Mouse (Mus musculus) forebrain, embryonic 15.5 days (tissue): ENCODE measurements around the gene Mesd. TPM values are rescaled to one million over a fixed set of nuclear protein-coding genes. Genes with fewer than 3 reads are reported as not detected.

Experiments used
- ATAC-seq: fragments of 200-750 bp; cut with Nextera tagmentation; replicated peaks from 2 replicates; pipeline ENCODE4 v1.8.0; 2017; ENCODE audit warnings: mild to moderate bottlenecking, moderate TSS enrichment, moderate library complexity
- H3K27ac ChIP-seq: fragments of 300-500 bp; sonication (generic); replicated peaks from 2 replicates; pipeline ENCODE4 v1.5.1; 2015; ENCODE audit warnings: mild to moderate bottlenecking, inconsistent platforms
- H3K27me3 ChIP-seq: fragments of 300-500 bp; sonication (generic); 2 replicates; pipeline ENCODE4 v1.6.1; 2015; ENCODE audit warnings: inconsistent platforms
- H3K36me3 ChIP-seq: fragments of 300-500 bp; sonication (generic); 2 replicates; pipeline ENCODE4 v1.6.1; 2015; ENCODE audit warnings: mild to moderate bottlenecking, inconsistent platforms
- H3K4me1 ChIP-seq: fragments of 300-500 bp; sonication (generic); 2 replicates; pipeline ENCODE4 v1.6.1; 2015; ENCODE audit warnings: inconsistent platforms
- H3K4me2 ChIP-seq: fragments of 300-500 bp; sonication (generic); replicated peaks from 2 replicates; pipeline ENCODE4 v1.6.1; 2015; ENCODE audit warnings: mild to moderate bottlenecking, inconsistent platforms
- H3K4me3 ChIP-seq: fragments of 300-500 bp; sonication (generic); 2 replicates; pipeline ENCODE4 v1.5.1; 2015; ENCODE audit warnings: mild to moderate bottlenecking, inconsistent platforms
- H3K9ac ChIP-seq: fragments of 300-500 bp; sonication (generic); replicated peaks from 2 replicates; pipeline ENCODE4 v1.6.1; 2015; ENCODE audit warnings: mild to moderate bottlenecking, inconsistent platforms
- H3K9me3 ChIP-seq: fragments of 300-500 bp; sonication (generic); 2 replicates; pipeline ENCODE4 v1.6.1; 2016; ENCODE audit warnings: inconsistent platforms
- WGBS: fragments of 180-500 bp; shearing (Covaris S2); methylation state at CpG from one replicate; pipeline ENCODE4 v1.1.7; 2015; ENCODE audit warnings: mixed read lengths; 5-methylcytosine and 5-hydroxymethylcytosine counted together
- polyA plus RNA-seq: library from polyadenylated mRNA; unstranded; fragments of >200 nt; fragmentation: Nextera tagmentation; extraction: Ambion mirVana; gene quantifications from 2 replicates; pipeline ENCODE4 v1.2.1, GENCODE M21; 2015

The Mesd gene
- 67.4 and 73.2 TPM in 2 replicates for polyA plus RNA-seq

- Histone ChIP-seq H3K27ac (peak within 1 kb of the TSS; percentile 88), H3K4me2 (peak within 1 kb of the TSS; percentile 76), H3K9ac (peak within 1 kb of the TSS; percentile 73), H3K4me3 (peak within 1 kb of the TSS; percentile 66), H3K4me1 (peaks cover 46% of the 10 kb centered on the region), H3K27me3 (no peaks in the 10 kb centered on the region), H3K36me3 (no peaks in the 10 kb centered on the region), H3K9me3 (no peaks in the 10 kb centered on the region)
- under 1% methylated on average over 65 of the region's 69 CpGs for WGBS
- ATAC-seq = peak; percentile 82
Measured at GRCm38 (mm10) chr7:83884021-83884658, at the start of gene Mesd, which contains the start of gene Tlnrd1. Mesd (plus strand) TSS chr7:83884466. Tlnrd1 (minus strand) TSS chr7:83884305.

DNA sequence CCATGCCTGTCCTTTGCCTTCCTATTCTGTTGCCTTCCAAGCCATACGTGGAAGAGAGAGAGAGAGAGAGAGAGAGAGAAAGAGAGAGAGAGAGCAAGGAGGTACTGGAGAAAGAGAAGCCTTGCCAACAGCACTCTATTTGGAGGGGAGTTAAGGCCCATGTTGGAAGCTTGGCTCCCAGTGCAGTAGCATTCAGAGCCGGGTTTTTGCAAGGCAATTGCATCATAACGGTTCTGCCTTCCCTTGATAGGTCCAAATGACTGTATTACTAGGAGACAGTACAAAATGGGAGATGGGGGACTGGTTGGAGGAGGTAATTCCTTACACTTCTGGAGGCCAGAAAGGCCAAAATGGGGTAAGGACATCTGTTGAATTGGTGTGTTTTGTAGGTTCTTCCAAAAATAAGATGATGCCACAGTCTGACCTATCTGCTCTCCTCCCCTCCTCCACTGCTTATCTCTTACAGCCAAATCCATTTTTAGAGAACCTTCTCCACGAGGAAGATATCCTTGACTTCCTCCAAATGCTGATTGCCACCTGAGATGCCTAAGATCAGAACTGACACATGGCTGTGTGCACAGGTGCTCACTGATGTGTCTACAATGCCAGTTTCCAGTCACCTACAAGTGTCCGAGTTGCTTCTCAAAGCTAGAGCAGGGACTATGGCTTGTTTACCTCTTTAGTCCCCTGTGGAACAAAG lies 45.6 kb upstream of the Mesd start:
- no peaks in the 10 kb centered on the region for H3K36me3 ChIP-seq
- no peak overlapping the region for H3K4me2 ChIP-seq
- no peaks in the 10 kb centered on the region for H3K27me3 ChIP-seq
- no peaks in the 10 kb centered on the region for H3K9me3 ChIP-seq
- no peak overlapping the region for H3K4me3 ChIP-seq
- no peak overlapping the region for H3K9ac ChIP-seq
- 78% methylated on average over 5 of the region's 5 CpGs for WGBS
- H3K27ac ChIP-seq = 0 out of 2 replicates have a peak overlapping the region, but pooled peaks have one; percentile 4
- ATAC-seq = no peak
- H3K4me1 ChIP-seq = no peaks in the 10 kb centered on the region

GRCm38 (mm10) chr7:83840076-83840475 lies 44.2 kb upstream of the Mesd start:
- Histone ChIP-seq H3K4me1 (no peaks in the 10 kb centered on the region), H3K36me3 (no peaks in the 10 kb centered on the region), H3K27ac (no peak overlapping the region), H3K27me3 (no peaks in the 10 kb centered on the region), H3K9ac (no peak overlapping the region), H3K4me3 (no peak overlapping the region), H3K9me3 (no peaks in the 10 kb centered on the region), H3K4me2 (no peak overlapping the region)
- 80% methylated on average over 2 of the region's 2 CpGs for WGBS
- no peak for ATAC-seq

- Histone ChIP-seq H3K9ac (no peak overlapping the region), H3K4me1 (no peaks in the 10 kb centered on the region), H3K4me3 (no peak overlapping the region), H3K27ac (no peak overlapping the region), H3K9me3 (no peaks in the 10 kb centered on the region), H3K27me3 (no peaks in the 10 kb centered on the region), H3K4me2 (no peak overlapping the region), H3K36me3 (no peaks in the 10 kb centered on the region)
- 52% methylated on average over 6 of the region's 6 CpGs for WGBS
- no peak for ATAC-seq
Measured at GRCm38 (mm10) chr7:83842486-83843259, 41.6 kb upstream of the Mesd start.

DNA sequence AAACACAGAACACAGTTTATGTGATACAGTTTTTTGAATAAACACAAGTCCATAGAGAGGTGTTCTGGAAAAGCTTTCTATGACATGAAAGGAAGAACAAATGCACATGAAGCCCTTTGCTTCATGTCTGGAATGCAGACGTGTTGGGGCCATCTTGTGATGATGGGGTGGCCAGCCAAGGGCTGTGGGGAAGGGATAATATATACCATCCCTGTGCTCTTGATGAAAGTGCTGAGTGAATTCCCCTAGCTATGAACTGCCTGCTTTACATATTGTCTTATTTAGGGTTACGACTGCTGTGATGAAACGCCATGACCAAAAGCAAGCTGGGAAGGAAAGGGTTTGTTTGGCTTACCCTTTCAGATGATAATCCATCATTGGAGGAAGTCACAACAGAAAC lies 39.5 kb upstream of the Mesd start:
- WGBS = 88% methylated on average over 3 of the region's 3 CpGs
- Histone ChIP-seq H3K27me3 (no peaks in the 10 kb centered on the region), H3K36me3 (no peaks in the 10 kb centered on the region), H3K9ac (no peak overlapping the region), H3K9me3 (no peaks in the 10 kb centered on the region), H3K4me3 (no peak overlapping the region), H3K4me2 (no peak overlapping the region), H3K27ac (no peak overlapping the region), H3K4me1 (no peaks in the 10 kb centered on the region)
- ATAC-seq = no peak

DNA sequence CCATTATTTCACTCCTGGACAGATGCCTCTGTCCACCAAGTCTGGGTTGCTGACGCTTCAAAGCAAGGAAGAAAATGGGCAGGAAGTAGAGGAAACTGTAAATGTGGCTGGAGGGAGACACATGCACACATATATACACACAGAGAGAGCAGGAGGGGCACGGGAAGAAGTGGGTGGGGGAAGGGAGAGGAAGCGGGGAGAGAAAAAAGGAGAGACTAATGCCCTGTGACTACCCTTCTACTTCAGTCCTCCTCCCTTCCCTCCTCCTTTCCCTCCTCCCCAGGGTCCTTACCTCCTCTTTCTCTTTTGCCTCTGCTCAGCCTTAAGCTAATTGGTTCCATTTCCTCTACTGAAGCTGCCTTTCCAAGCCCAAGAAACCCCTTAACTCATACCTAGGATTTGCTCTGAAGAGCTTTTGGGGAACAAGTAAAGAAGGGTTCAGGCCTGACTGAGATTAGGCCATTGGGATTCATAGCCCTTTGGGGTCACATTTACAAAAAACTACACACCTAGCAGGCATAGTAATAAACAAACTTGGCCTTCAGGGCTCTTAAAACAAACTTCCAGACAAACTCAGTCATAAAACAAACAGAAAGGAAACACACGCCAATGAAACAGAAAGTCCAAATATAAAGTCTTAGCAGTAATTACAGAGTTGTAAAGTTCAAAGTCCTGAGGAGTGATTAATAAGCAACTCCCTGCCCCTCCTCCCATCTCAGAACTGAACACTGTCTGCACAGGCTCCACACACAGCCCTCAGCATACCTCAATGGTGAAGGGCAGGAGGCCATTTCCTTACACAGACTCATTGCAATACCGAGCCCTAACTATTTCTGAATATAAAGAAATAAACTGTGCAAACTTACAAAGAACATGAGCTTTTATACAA lies 36.8 kb upstream of the Mesd start:
- Histone ChIP-seq H3K4me2 (no peak overlapping the region), H3K4me3 (no peak overlapping the region), H3K4me1 (no peaks in the 10 kb centered on the region), H3K27me3 (no peaks in the 10 kb centered on the region), H3K9me3 (no peaks in the 10 kb centered on the region), H3K9ac (no peak overlapping the region), H3K27ac (no peak overlapping the region), H3K36me3 (no peaks in the 10 kb centered on the region)
- 58% methylated on average over 5 of the region's 5 CpGs for WGBS
- ATAC-seq = no peak

DNA sequence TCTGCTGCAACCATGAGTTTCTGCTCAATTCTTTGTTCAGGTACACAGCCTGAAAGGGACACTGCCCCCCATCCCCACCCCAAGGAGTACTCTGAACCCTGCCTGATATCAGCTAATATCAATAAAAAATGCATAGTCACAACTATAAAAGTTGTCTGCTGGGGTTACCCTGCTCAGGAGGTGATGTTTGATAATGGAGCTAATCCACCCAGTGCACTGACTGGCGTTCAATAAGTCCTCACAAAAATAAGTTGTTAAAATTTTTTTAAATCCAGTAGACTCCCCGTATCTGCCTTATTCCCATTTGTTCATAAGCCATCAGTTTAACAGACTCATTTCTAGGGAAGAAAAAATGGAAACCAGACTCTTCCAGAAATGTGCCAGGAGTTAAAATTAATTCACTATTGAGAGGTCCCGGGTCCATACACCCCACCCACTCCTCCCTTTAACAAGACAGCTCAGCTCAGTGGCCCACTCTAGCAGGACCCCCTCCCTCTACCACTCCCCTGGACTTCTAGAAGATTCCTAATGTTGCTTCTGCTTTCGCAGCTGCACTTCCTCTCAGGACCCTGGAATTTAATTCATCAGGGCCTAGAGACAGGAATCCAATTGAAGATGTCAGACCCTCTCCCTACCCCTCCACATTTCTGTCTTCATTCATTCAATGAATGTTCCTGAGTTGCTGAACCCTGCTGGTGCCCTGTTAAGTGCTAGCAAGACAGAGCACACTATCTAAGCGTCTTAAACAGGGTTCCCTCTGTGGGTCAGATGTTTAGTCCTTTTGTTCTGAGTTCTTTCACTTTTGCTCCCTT lies 32.5 kb upstream of the Mesd start:
- Histone ChIP-seq H3K36me3 (no peaks in the 10 kb centered on the region), H3K27ac (no peak overlapping the region), H3K27me3 (no peaks in the 10 kb centered on the region), H3K9ac (no peak overlapping the region), H3K4me1 (no peaks in the 10 kb centered on the region), H3K4me2 (no peak overlapping the region), H3K9me3 (no peaks in the 10 kb centered on the region), H3K4me3 (no peak overlapping the region)
- ATAC-seq = no peak
- WGBS = 54% methylated on average over 5 of the region's 5 CpGs

DNA sequence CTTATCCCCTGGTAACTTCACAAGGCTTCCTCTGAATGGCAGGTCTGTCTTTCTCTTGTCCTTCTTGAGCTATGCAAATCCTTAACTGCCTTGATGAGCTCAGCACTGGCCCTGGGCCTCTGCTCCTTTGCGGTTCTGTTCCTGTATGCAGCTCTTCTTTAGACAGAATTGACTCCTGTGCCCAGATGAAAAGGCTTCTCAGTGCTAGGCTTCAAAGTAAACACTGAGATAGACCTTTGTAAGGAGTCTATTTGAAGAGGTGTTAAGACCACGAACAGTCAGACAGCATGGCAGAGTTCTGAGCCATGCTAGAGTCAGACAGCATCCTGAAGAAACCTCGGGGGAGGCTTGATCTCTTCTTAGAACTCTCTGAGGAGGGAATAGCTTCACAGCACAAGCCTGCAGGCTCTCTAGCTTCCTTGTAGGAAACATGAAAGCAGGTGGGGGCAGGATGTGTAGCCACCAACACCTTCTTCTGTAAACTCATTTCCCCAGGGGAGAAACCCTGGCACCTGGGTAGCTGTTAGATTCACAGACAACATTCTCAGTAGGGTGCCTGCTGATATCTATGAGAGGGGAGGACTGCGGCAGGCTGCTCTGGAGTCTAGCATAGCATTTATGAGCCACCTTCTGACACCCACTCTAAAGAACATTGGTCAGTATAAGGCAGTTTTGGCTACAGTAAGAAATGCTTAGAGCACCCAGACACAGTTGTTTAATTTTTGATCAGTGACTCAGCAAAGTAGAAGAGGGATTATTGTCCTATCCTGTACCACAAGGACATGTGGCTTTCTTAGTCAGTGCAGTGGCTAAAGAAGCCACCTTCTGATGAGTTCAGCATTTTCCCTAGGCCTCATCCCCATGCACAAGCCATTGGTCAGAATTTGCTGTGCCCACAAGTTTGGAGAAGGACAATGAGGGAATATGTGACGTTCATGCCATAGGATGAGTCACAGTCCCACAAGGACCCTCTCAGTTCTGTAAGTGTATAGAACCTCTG lies 31.6 kb upstream of the Mesd start:
- no peaks in the 10 kb centered on the region for H3K36me3 ChIP-seq
- WGBS = 40% methylated on average over 5 of the region's 5 CpGs
- no peak overlapping the region for H3K27ac ChIP-seq
- no peaks in the 10 kb centered on the region for H3K27me3 ChIP-seq
- no peak overlapping the region for H3K9ac ChIP-seq
- H3K4me2 ChIP-seq = no peak overlapping the region
- no peaks in the 10 kb centered on the region for H3K4me1 ChIP-seq
- no peak for ATAC-seq
- H3K9me3 ChIP-seq = no peaks in the 10 kb centered on the region
- H3K4me3 ChIP-seq = no peak overlapping the region

- no peak for ATAC-seq
- H3K27ac ChIP-seq = no peak overlapping the region
- no peaks in the 10 kb centered on the region for H3K36me3 ChIP-seq
- H3K4me2 ChIP-seq = no peak overlapping the region
- H3K4me1 ChIP-seq = no peaks in the 10 kb centered on the region
- no peak overlapping the region for H3K4me3 ChIP-seq
- H3K9me3 ChIP-seq = no peaks in the 10 kb centered on the region
- no peaks in the 10 kb centered on the region for H3K27me3 ChIP-seq
- no peak overlapping the region for H3K9ac ChIP-seq
- WGBS = 90% methylated on average over 1 of the region's 1 CpGs
Measured at GRCm38 (mm10) chr7:83855203-83855602, 29.1 kb upstream of the Mesd start.
